Mouse (Mus musculus) heart, postnatal 0 days (tissue): ENCODE results near the gene Ctf2.
"Not testable (repeated sequence)": the region's sequence is repeated elsewhere in the genome, so short reads cannot be mapped to it uniquely, and the experiment has no call there.

ENCODE experiments used
- CTCF ChIP-seq: IDR thresholded peaks from 2 replicates; pipeline ENCODE4 v1.5.1; 2016; ENCODE audit warnings: antibody characterized with exemption, control low read depth, low read depth
- EP300 ChIP-seq: IDR thresholded peaks from 2 replicates; pipeline ENCODE4 v1.6.1; 2016; ENCODE audit warnings: antibody characterized with exemption, low read depth

DNA sequence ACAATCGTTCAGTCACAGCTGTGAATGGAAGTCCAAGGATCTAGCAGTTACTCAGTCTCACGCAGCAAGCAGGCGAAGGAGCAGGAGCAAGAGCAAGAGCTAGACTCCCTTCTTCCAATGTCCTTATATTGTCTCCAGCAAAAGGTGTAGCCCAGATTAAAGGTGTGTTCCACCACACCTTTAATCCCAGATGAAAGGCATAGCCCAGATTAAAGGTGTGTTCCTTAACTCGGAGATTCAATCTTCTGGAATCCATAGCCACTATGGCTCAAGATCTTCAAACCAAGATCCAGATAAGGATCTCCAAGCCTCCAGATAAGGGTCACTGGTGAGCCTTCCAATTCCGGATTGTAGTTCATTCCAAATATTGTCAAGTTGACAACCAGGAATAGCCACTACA is at the start of gene Ctf2:
- not testable (repeated sequence) for TF ChIP-seq CTCF, EP300
